Mouse (Mus musculus) T-helper 17 cell (primary cell): Measurements from ENCODE around the gene Cabp7.
"Not testable (repeated sequence)": the region's sequence is repeated elsewhere in the genome, so short reads cannot be mapped to it uniquely, and the experiment has no call there.

Experiments
- in situ Hi-C, 2 experiments: fragments of 300-600 bp; cut with MboI, MseI; formaldehyde crosslinking; loops; 1 replicate in 1 of 2; 2 replicates in 1 of 2; pipeline ENCODE4 v1.15.1; 2025; ENCODE audit warnings: high pct_unique_total_duplicates in 2 of 2

The Cabp7 gene

DNA sequence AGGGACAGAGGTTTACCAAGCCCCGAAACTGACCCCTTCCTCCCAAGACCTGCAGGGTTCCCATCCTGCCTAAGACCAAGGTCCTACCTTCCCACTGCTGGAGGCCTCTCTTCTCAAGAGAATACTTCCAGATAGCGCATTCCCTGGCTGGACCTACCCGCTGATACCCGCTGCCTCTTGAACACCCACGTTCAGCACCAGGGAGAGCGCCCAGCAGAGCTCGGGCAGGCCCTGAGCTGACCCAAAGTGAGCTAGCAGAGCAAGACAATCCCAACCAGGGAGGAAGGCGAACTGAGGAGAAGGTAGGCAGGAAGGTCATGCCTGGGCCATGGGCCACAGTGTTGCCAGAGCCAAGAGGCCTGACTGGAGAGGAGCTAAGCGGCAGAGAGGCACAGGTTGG, 3.7 kb upstream of the Cabp7 start:
- in situ Hi-C loops = no loop called here

DNA sequence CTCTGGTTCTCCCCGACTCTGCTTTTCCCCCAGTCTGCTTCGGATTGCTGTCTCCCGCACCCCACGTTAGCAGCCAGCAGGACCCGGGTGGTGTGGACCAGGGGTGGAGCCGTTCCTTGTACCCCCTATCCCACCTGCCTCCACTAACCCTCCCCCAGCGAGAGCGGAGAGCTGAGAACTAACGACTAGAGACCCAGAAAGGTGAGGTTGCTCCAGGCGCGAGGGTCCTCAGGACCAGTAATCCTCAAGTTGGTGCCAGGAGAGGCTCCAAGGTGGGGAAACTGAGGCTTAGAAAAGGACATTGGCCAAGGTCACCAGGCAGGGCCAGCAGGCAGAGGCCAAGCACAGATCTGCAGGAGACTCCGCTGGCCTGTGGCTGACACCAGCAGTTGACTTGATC, 707 bp upstream of the Cabp7 start:
- in situ Hi-C loops = no loop called here

DNA sequence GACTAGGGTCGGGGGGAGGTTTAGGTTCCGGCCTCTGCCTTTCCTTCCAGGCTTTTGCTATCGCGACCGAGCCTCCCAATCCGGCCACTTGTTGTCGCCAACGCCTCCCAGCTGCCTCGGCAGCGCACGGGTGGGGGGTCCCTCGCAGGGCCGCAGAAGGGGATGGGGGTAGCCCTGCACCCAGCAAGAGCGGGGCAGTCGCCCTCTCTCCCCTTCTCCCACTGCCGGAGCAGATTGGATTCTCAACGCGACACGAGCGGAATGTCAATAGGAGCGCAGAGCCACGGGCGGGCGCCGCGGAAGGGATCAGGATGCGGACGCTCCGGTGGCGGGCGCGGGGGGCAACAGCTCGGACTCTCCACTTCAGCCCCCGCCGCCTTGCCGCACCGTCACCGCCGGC, 609 bp downstream of the Cabp7 start:
- in situ Hi-C loops = no loop called here

DNA sequence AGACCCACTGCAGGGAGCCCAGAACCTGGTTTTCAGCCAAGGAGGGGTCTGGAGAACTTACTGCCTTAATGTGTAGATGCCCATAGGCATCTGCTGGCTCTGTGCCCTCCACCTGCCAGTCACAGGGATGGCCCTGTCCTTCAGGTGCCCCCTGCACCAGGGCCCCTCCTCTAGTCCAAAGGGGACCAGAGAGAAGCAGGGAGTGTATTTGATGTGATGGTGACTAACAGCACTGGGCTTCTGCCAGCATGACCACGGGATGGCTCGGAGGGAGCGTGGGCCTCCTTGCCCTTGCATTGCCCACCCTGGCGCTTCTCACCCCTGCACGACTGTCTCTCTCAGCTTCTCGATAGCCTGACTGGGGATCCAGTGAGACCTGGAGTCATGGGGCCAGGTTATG, 1.9 kb downstream of the Cabp7 start:
- in situ Hi-C loops = no loop called here

DNA sequence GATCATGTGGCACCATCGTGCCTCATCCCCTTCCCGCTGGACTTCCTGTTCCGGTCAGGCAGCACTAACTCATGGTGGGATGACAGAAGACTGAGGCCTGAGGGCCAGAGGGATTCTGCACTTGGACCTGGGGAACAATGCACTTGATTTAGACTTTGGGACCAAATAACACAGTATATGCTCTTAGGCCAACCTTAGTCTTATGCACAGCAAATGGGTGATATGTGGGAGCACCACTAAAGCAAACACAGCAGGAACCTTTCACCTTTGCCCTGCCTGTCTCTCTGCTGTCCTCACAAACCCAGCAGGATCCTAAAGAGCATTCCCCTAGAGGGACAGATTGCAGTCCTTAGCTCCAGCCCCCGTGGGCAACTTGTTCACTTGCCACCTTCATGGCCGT, 5.8 kb downstream of the Cabp7 start:
- in situ Hi-C loops = no loop called here

DNA sequence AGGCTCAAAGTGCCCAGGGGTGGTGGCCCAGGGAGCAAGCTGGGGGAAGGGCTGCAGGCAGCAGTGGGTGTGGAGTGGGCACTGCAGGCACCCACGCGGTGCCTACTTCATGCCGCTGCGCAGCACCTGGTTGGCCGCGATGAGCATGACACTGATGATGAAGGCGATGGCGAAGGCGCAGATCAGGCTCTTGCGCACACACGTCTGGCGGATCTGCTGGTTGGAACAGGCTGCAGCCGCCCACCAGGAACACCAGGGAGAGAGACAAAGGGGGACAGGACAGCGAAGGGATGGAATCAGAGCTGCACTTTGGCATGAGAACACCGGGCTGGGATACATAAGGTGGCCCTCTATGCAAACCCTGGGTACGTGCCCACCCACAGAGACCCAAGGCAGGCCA, 7.9 kb downstream of the Cabp7 start:
- in situ Hi-C loops = no loop called here

DNA sequence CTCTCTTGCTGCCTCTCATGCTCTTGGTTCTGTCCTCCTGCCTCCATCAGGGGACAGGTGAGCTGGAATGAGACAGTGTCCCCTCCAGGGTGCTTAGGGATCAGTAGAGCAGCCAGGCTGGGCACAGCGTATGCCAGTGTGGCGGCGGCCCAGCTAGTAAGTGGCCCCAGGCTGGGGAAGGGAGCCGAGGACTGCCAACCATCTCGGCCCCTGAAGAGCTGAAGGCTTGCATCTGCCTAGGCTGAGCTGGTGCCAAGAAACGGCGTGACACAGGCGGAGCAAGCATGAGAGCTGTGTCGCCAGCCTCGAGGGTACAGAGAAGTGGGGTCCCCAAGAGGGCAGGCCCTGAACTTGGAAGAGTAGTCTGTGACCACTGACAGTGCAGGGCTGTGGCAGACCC, 8.9 kb downstream of the Cabp7 start:
- in situ Hi-C loops = no loop called here

DNA sequence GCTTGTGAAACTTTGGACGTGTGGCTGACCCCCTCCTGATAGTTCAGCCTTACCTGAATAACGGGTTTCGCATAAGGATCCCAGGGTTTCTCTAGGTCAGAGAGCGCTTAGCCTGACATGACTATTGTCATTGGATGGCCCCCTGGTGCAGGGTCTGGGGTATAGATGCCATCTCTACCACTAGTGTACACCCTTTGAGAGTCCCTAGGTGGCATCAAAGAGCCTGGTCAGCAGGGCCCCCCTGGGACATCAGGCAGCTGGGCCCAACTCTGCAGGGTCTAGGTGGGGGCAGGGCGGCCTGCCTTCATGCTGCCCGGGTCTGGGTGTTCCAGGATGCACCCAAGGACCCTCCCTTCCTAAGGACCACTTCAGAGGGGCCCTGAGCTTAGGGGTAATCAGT, 10.2 kb downstream of the Cabp7 start:
- in situ Hi-C loops = no loop called here

DNA sequence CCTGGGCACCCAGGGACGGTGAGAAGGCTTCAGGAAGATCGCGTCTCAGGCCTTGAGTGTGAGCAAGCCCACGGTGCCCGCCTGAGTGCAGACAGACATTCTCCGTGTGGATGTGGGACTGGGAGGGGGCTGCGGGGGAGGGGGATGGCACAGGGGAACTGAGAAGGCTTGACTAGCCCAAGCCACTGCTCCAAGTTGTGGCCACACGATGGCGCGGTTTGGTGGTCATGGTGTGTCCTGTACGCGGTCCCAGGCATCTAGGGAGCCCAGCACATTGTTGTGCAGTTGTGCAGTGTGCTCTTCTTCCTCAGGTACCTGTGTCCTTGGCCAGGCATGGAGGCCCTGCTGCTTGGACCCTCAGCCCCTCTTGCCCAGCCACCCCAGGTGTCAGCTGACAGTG, 12.4 kb downstream of the Cabp7 start:
- in situ Hi-C loops = no loop called here

DNA sequence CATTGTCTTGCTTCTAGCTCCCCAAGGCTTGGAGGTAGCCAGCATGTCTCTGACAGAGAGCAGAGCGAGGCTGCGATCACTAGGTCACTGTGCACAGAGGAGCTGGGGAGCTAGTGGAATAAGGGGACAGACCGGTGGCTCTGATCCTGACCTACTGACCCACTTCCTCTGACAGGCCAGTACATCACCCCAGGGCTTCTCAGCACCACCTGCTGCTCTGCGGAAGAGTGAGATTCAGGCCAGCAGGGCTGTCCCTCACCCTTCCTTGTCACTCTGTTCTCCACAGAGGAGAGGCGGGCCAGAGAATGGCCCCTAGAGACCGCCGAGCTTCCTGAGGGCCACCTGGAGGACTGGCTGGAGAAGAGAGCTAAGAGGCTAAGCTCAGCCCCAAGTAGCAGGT, 14.8 kb downstream of the Cabp7 start:
- in situ Hi-C loops = no loop called here

DNA sequence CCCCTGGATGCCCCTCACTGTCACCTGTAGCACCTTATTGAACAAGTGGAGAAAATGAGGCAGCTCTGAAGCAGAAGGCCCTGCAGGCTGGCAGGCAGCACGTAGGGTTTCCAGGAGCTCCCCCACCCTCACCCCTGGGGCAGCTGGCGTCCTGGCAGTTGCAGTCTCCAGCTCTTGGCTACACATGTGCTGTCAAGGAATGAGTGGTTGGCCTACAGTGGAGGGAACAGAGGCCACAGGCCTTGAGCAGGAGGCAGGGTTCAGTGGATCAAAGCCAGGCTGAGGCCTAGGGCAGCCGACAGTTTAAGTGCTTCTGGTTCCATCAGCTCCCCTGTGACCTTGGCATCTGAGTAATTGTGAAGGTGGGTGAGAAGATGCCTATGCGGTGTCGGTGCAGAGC, 15.7 kb downstream of the Cabp7 start:
- in situ Hi-C loops = no loop called here

DNA sequence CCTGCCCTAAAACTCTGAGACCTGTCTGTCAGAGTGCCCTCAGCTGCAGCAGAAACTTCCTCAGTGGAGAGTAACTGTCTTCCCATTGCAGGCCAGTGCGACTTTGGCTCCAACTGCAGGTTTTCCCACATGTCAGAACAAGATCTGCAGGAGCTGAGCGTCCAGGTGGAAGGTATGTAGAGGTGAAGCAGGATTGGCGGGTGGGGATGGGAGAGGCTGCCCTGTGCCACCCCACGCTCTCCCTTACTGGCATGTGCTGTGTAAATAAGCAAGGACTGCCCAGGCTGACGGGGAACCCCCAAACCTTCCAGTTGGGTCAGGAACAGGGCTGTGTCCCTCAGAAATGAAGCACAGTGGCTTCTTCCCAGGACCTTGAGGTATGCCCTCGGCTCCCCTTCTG, 16.5 kb downstream of the Cabp7 start:
- in situ Hi-C loops = no loop called here

DNA sequence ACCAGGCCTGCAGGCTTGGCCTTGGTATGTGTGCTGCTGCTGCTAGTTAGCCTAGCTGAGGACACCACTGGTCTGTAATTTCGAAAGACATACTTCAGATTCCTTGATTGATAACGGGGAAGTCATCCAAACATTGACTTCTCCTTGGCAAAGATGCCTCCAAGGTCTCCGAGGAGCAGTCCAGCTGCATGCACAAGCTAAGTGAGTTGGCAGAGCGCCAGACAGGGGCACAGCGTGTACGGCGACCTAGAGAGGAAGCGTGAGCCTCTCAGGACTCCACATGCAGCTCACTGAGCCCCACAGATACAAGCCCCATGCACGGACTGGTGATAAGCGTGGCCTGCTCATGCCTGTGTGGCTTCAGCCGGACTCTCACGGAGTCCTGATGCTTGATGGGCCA, 17.0 kb downstream of the Cabp7 start:
- in situ Hi-C loops = no loop called here

DNA sequence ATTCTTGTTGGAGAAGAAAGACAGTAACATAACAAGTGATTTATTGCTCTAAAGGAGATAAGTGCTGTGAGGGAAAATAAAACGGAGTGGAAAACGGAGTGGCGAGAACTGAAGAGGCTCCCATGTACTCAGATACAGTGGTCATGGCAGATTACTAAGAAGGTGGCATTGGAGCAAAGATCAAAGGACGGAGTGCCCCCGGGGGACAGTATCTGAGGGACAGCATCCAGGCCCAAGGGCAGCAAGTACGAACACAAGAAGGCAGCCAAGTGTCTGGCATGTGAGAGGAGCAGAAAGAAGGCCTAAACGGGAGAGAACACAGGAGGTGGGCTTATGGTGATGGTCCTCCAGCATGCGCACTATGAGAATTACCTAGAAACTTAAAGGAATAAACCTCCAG, 24.9 kb downstream of the Cabp7 start:
- in situ Hi-C loops = no loop called here

DNA sequence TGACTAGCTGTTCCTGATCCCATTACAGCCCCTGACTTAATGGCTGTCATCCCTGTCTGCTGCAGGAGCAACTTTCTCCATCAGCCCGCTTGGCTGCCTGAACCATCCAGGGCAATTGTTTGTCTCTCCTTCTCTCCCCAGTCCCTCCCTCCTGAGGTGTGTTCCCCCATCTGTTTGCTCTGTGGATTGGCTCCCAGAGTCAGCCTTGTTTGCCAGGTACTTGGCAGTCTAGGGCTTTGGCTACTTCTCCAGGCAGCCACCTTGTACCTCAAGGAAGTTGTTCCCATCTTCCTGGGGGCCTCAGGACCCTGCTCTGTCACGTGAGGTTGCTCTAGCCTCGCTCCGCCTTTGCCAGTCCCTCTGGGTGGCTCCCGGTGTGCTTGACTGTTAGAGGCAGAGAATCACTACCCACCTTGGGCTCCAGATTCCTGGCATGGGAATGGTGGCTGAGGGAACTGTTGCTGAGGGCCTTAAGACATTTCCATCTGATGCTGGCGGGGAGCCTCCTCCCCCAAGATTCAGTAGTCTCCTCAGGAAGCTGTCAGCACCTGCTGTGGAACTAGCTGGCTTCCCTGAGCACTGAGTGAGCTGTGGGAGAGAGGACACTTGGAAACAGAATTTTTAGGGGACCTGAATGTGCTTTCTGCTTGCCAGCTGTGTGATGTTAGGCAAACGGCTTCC, 25.5 kb downstream of the Cabp7 start:
- in situ Hi-C loops = no loop called here

DNA sequence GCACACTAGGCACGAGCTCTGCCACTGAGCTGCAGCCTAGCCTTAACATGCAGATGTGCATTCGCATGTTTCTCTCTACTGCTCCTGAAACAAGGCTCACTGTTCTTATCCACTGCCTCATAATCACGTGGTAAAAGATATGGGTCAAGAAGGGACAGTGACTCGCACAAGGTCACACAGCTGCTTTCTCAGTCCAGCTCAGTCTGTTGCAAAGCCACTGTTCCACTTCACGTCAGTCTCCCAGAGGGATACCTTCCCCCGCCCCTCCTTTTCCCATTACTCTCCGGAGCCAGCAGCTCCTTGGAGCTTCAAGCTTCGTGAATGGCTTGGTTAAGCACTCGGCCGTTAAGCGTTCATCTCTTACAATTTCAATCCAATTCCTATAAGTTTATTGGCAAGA, 26.2 kb downstream of the Cabp7 start:
- in situ Hi-C loops = no loop called here

DNA sequence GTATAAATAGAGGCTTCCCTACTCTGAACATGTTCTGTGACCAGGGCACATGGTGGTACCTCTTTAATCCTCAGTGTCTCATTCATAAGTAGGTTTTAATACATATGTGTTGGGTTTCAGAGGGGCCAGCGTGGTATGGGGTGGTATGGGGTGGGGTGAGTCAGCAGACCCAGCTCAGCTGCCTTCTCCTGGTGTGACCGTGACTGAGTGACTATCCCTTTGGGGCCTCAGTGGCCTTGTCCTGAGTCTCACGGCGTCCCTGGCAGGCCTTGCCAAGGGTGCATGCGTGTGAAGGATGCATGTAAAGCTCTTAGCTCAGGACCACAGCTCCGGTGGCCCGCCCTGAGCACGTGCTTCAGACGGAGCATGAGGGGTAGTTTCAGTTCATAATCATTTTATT, 26.6 kb downstream of the Cabp7 start:
- in situ Hi-C loops = no loop called here

DNA sequence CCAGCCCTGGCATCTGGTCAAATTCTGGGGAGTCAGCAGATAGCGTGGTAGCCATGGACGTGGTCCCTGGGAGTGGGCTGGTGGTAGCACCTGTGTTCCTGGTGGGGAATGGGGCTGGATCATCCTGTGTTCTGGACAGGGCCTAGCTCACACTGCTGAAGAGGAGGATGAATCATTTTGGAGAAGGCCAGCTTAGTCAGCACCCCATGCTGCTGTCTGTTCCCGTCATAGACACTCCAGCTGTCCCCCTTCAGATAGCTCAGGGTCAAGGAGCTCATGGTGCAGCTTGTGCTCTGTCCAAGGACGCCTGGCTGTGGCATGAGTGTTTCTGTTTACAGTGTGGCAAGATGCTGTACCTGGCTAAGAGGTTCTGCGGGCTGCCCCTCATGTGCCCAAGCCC, 28.0 kb downstream of the Cabp7 start:
- in situ Hi-C loops = no loop called here

DNA sequence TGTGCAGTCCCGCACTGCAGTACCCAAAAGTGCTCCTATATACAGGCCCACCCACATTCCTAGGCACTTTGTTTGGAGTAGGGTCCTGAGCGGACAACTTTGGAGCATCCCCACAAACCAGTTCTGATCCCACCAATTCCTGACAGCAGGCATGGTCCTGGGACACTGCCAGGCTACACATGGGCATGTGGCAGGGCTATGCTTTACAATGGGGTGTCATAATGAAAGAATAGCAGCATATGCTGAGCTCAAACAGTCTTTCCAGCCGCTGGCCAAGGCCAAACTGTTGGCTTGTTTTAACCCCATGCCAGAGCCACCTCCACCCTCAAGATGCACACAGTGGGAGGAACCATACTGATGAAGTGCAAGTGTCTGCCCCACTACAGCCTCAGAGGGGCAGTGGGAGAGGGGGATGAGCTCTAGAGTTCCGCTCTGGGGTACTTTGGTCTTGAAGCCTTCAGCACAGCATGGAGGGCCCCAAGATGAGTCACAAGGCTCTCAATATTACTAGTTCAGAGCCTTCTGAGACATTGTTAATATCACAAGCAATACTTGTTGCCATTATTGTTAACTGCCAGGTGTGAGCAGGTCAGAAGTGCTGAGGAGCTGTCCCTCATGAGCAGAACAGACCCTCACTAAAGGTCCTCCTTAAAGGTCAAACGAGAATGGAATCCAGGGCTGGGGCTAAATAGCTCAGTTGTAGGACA, 29.9 kb downstream of the Cabp7 start:
- in situ Hi-C loops = no loop called here

DNA sequence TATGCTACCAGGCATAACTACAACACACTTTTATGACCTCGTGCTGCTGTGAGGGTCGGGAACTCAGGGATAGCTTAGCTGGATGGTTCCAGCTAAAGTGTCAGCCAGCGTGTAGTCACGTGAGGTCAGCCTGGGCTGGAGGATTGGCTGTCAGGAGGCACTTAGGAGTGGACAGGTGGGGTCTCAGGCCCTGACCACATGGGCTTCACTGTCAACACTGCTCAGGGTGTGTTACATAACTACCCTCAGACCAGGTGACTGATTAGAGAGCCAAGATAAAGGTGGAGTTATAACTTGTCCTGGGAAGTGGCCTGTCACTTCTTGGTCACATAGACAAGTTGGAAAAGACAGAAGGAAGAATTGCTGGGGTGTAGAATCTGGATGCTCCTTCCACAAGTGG, 31.0 kb downstream of the Cabp7 start:
- in situ Hi-C loops = no loop called here

DNA sequence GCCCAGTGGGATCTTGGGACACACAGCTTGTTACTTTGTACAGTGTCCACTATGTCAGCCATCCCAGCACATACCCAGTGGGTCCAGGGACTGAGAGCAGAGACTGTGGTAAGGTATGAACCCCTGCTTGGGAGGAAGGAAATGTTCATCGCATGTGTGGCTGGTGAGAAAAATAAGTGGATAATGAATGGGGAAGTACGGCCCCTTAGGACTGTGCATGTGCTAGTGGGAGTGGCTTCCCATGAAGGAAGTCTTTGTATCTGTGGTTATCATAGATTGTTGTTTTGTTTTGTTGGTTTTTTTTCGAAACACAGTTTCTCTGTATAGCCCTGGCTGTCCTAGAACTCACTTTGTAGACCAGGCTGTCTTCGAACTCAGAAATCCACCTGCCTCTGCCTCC, 31.9 kb downstream of the Cabp7 start:
- in situ Hi-C loops = no loop called here

DNA sequence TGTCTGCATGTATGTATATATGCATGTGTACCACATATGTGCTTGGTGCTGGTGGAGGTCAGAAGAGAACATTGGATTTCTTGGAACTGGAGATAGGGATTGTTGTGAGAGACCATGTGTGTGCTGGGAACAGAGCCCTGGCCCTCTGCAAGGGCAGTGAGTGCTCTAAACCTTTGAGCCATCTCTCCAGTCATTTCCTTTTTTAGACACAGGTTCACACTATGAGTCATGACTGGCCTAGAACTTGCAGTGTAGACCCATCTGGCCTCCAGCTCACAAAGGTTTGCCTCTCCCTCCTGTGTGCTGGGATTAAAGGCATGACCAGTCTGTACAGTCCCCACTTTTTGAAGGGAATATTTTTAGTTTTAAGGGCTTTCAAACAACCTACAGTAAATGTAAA, 33.8 kb downstream of the Cabp7 start:
- in situ Hi-C loops = no loop called here

DNA sequence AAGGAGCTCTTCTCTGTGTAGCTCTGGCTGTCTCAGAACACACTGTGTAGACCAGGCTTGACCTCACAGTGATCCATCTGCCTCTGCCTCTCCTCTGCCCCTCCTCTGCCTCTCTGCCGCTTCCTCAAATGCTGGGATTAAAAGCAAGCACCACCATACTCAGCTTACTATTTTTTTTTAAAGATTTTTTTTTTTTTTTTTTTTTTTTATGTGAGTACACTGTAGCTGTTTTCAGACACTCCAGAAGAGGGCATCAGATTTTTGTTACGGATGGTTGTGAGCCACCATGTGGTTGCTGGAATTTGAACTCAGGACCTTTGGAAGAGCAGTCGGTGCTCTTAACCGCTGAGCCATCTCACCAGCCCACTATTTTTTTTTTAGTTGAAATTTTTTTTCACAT, 36.4 kb downstream of the Cabp7 start:
- in situ Hi-C loops = not testable (repeated sequence)

DNA sequence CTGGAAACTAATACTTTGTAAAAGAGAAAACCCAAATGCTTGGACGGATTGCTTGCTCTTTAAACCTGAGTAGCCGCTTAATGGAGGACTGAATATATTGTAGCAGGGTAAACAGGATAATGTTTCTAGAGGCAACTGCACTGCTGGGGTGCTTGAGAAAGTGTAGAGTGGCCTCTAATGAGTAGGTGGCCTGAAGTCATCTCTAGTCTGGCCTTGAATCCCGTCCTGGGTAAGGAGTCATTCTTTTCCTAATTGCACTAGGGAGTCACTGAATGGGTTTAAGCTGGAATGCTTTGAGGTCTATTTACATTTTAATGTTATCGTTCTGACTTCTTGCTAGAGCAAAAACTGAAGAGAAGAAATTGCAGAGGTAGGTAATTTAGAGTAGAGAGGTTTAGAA, 41.4 kb downstream of the Cabp7 start:
- in situ Hi-C loops = no loop called here
